Mouse (Mus musculus): ENCODE measurements around the gene Mxi1. TPM values are rescaled to one million over a fixed set of nuclear protein-coding genes. Genes with fewer than 3 reads are reported as not detected.
"Not testable (repeated sequence)": the region's sequence is repeated elsewhere in the genome, so short reads cannot be mapped to it uniquely, and the experiment has no call there.

The Mxi1 gene
- polyA plus RNA-seq, 2 experiments, result 25.8 to 40.1 TPM

GRCm38 (mm10) chr19:53391386-53391785 lies 81.1 kb downstream of the Mxi1 start:
- peaks cover 24% of the 10 kb centered on the region for H3K36me3 ChIP-seq (ENCODE audit: control insufficient read depth, insufficient read depth, low read length)
- H3K9ac ChIP-seq (ENCODE audit: low read depth, low read length, severe bottlenecking), result peak overlapping the region; percentile 80
- 34% methylated on average over 8 of the region's 8 CpGs for WGBS
- ATAC-seq (ENCODE audit: low FRiP score, low read depth) (no peak), DNase-seq (ENCODE audit: low spot score) (no peak)
- H3K27ac ChIP-seq (replicated peaks; ENCODE audit: low read depth, low read length), result no peak overlapping the region
- H3K9me3 ChIP-seq (ENCODE audit: control insufficient read depth, low read length), result no peaks in the 10 kb centered on the region
- TF ChIP-seq POLR2A (IDR thresholded peaks at IDR 0.05; ENCODE audit: borderline replicate concordance, extremely low read depth, insufficient read depth, insufficient read length), result no peak
- H3K4me3 ChIP-seq (replicated peaks; ENCODE audit: low read length), result peak overlapping the region; percentile 81
- H3K4me1 ChIP-seq (ENCODE audit: control insufficient read depth, insufficient read depth, low read length), result peaks cover 8% of the 10 kb centered on the region
- peak overlapping the region; percentile 71 for H3K4me2 ChIP-seq (replicated peaks; ENCODE audit: low read depth, low read length, severe bottlenecking)
- no peaks in the 10 kb centered on the region for H3K27me3 ChIP-seq (ENCODE audit: control insufficient read depth, insufficient read depth, low read length)

GRCm38 (mm10) chr19:53391787-53392186 lies 81.5 kb downstream of the Mxi1 start:
- no peaks in the 10 kb centered on the region for H3K27me3 ChIP-seq (ENCODE audit: control insufficient read depth, insufficient read depth, low read length)
- peak overlapping the region; percentile 71 for H3K4me2 ChIP-seq (replicated peaks; ENCODE audit: low read depth, low read length, severe bottlenecking)
- no peaks in the 10 kb centered on the region for H3K9me3 ChIP-seq (ENCODE audit: control insufficient read depth, low read length)
- peaks cover 22% of the 10 kb centered on the region for H3K36me3 ChIP-seq (ENCODE audit: control insufficient read depth, insufficient read depth, low read length)
- no peak overlapping the region for H3K27ac ChIP-seq (replicated peaks; ENCODE audit: low read depth, low read length)
- DNase-seq (ENCODE audit: low spot score), result no peak
- H3K4me3 ChIP-seq (replicated peaks; ENCODE audit: low read length), result peak overlapping the region; percentile 81
- H3K9ac ChIP-seq (ENCODE audit: low read depth, low read length, severe bottlenecking), result no peak overlapping the region
- no peak for TF ChIP-seq POLR2A (IDR thresholded peaks at IDR 0.05; ENCODE audit: borderline replicate concordance, extremely low read depth, insufficient read depth, insufficient read length)
- H3K4me1 ChIP-seq (ENCODE audit: control insufficient read depth, insufficient read depth, low read length), result peaks cover 8% of the 10 kb centered on the region
- WGBS, result 90% methylated on average over 5 of the region's 5 CpGs
- ATAC-seq (ENCODE audit: low FRiP score, low read depth), result no peak

GRCm38 (mm10) chr19:53392781-53393343 lies 82.5 kb downstream of the Mxi1 start:
- Histone ChIP-seq H3K27ac (replicated peaks; ENCODE audit: low read depth, low read length) (no peak overlapping the region), H3K9me3 (ENCODE audit: control insufficient read depth, low read length) (no peaks in the 10 kb centered on the region), H3K36me3 (ENCODE audit: control insufficient read depth, insufficient read depth, low read length) (peaks cover 12% of the 10 kb centered on the region), H3K27me3 (ENCODE audit: control insufficient read depth, insufficient read depth, low read length) (no peaks in the 10 kb centered on the region), H3K9ac (ENCODE audit: low read depth, low read length, severe bottlenecking) (no peak overlapping the region), H3K4me1 (ENCODE audit: control insufficient read depth, insufficient read depth, low read length) (peaks cover 8% of the 10 kb centered on the region), H3K4me2 (replicated peaks; ENCODE audit: low read depth, low read length, severe bottlenecking) (no peak overlapping the region), H3K4me3 (replicated peaks; ENCODE audit: low read length) (no peak overlapping the region)
- no peak for TF ChIP-seq POLR2A (IDR thresholded peaks at IDR 0.05; ENCODE audit: borderline replicate concordance, extremely low read depth, insufficient read depth, insufficient read length)
- no peak for ATAC-seq (ENCODE audit: low FRiP score, low read depth)
- WGBS, result 86% methylated on average over 8 of the region's 8 CpGs
- DNase-seq (ENCODE audit: low spot score), result no peak

- DNase-seq (ENCODE audit: low spot score), result no peak
- Histone ChIP-seq H3K9ac (ENCODE audit: low read depth, low read length, severe bottlenecking) (no peak overlapping the region), H3K27ac (replicated peaks; ENCODE audit: low read depth, low read length) (no peak overlapping the region), H3K4me3 (replicated peaks; ENCODE audit: low read length) (no peak overlapping the region), H3K36me3 (ENCODE audit: control insufficient read depth, insufficient read depth, low read length) (peaks cover 4% of the 10 kb centered on the region; the same call in 1 of the 2 replicates), H3K27me3 (ENCODE audit: control insufficient read depth, insufficient read depth, low read length) (no peaks in the 10 kb centered on the region), H3K4me2 (replicated peaks; ENCODE audit: low read depth, low read length, severe bottlenecking) (no peak overlapping the region), H3K9me3 (ENCODE audit: control insufficient read depth, low read length) (no peaks in the 10 kb centered on the region), H3K4me1 (ENCODE audit: control insufficient read depth, insufficient read depth, low read length) (peaks cover 8% of the 10 kb centered on the region)
- no peak for TF ChIP-seq POLR2A (IDR thresholded peaks at IDR 0.05; ENCODE audit: borderline replicate concordance, extremely low read depth, insufficient read depth, insufficient read length)
- ATAC-seq (ENCODE audit: low FRiP score, low read depth), result no peak
Observed at GRCm38 (mm10) chr19:53393646-53394045, 83.3 kb downstream of the Mxi1 start.

GRCm38 (mm10) chr19:53394552-53394951 lies 84.2 kb downstream of the Mxi1 start:
- Histone ChIP-seq H3K9ac (ENCODE audit: low read depth, low read length, severe bottlenecking) (no peak overlapping the region), H3K27me3 (ENCODE audit: control insufficient read depth, insufficient read depth, low read length) (no peaks in the 10 kb centered on the region), H3K4me3 (replicated peaks; ENCODE audit: low read length) (no peak overlapping the region), H3K9me3 (ENCODE audit: control insufficient read depth, low read length) (no peaks in the 10 kb centered on the region), H3K36me3 (ENCODE audit: control insufficient read depth, insufficient read depth, low read length) (no peaks in the 10 kb centered on the region), H3K27ac (replicated peaks; ENCODE audit: low read depth, low read length) (no peak overlapping the region), H3K4me1 (ENCODE audit: control insufficient read depth, insufficient read depth, low read length) (peaks cover 3% of the 10 kb centered on the region), H3K4me2 (replicated peaks; ENCODE audit: low read depth, low read length, severe bottlenecking) (no peak overlapping the region)
- WGBS, result 15% methylated on average over 7 of the region's 7 CpGs
- ATAC-seq (ENCODE audit: low FRiP score, low read depth) (no peak), DNase-seq (ENCODE audit: low spot score) (peak; percentile 90)
- TF ChIP-seq POLR2A (IDR thresholded peaks at IDR 0.05; ENCODE audit: borderline replicate concordance, extremely low read depth, insufficient read depth, insufficient read length), result no peak

GRCm38 (mm10) chr19:53394956-53395355 lies 84.6 kb downstream of the Mxi1 start:
- WGBS, result 58% methylated on average over 3 of the region's 3 CpGs
- ATAC-seq (ENCODE audit: low FRiP score, low read depth); H3K36me3 ChIP-seq (ENCODE audit: control insufficient read depth, insufficient read depth, low read length); H3K27me3 ChIP-seq (ENCODE audit: control insufficient read depth, insufficient read depth, low read length); H3K9me3 ChIP-seq (ENCODE audit: control insufficient read depth, low read length); H3K4me1 ChIP-seq (ENCODE audit: control insufficient read depth, insufficient read depth, low read length); H3K9ac ChIP-seq (ENCODE audit: low read depth, low read length, severe bottlenecking); H3K4me3 ChIP-seq (replicated peaks; ENCODE audit: low read length); DNase-seq (ENCODE audit: low spot score); H3K4me2 ChIP-seq (replicated peaks; ENCODE audit: low read depth, low read length, severe bottlenecking); H3K27ac ChIP-seq (replicated peaks; ENCODE audit: low read depth, low read length): not testable (repeated sequence)

GRCm38 (mm10) chr19:53395805-53396204 lies 85.5 kb downstream of the Mxi1 start:
- 61% methylated on average over 5 of the region's 5 CpGs for WGBS
- not testable (repeated sequence) for DNase-seq (ENCODE audit: low spot score); H3K27me3 ChIP-seq (ENCODE audit: control insufficient read depth, insufficient read depth, low read length); H3K4me1 ChIP-seq (ENCODE audit: control insufficient read depth, insufficient read depth, low read length); H3K4me3 ChIP-seq (replicated peaks; ENCODE audit: low read length); H3K36me3 ChIP-seq (ENCODE audit: control insufficient read depth, insufficient read depth, low read length); H3K9ac ChIP-seq (ENCODE audit: low read depth, low read length, severe bottlenecking); H3K9me3 ChIP-seq (ENCODE audit: control insufficient read depth, low read length); H3K27ac ChIP-seq (replicated peaks; ENCODE audit: low read depth, low read length); H3K4me2 ChIP-seq (replicated peaks; ENCODE audit: low read depth, low read length, severe bottlenecking); ATAC-seq (ENCODE audit: low FRiP score, low read depth)
